8 mouse cellular contexts compared by ENCODE assay signal in the genomic region with DNA sequence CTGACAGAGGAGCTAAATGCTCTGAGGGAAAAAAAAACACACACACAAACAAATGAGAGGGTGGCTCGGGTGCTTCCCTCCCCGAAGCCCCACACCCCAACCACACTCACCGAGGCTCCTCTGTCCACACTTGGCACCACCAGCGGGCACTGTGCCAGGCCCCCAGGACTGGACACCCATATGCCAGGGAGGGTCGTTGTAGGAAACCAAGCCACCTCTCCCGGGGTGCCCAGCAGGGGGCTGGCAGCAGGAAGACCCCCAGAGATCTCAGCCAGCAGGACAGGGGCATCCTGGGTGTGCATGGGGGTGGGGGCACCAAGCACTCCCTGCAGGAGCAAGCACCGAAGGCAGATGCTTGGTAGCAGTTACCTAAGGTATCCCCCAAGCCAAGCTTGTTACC. TPM values are rescaled to one million over a fixed set of nuclear protein-coding genes. Genes with fewer than 3 reads are reported as not detected.
DNase-seq lines count a peak whose midpoint lies in the region; ATAC-seq and TF ChIP-seq lines count a peak whose summit lies in the region.

A gene (minus strand): TSS at position 289 of the 400 bp plus-strand sequence.

- H3K27ac ChIP-seq in heart, embryonic 11.5 days (ENCODE audit: low read depth, low read length), result no peak within 1 kb of the TSS
- H3K27ac ChIP-seq in embryonic facial prominence, embryonic 11.5 days (replicated peaks; ENCODE audit: low read depth, low read length), result peak within 1 kb of the TSS; percentile 35; the same call in 1 of the 2 replicates
- peak within 1 kb of the TSS; percentile 9; the same call in 1 of the 2 replicates for H3K27ac ChIP-seq in intestine, postnatal 0 days (ENCODE audit: low read depth, low read length)
- peak within 1 kb of the TSS; percentile 10; the same call in 1 of the 2 replicates for H3K27ac ChIP-seq in olfactory bulb, adult 2 months (ENCODE audit: insufficient read depth, low read depth, low read length)

- H3K36me3 ChIP-seq in heart, embryonic 11.5 days (ENCODE audit: control insufficient read depth, insufficient read depth, low read length), result peaks cover 13% of the 10 kb centered on the region
- peaks cover 40% of the 10 kb centered on the region for H3K36me3 ChIP-seq in C2C12 (ENCODE audit: control insufficient read depth, insufficient read depth)
- peaks cover 3% of the 10 kb centered on the region; the same call in 1 of the 2 replicates for H3K36me3 ChIP-seq in embryonic facial prominence, embryonic 11.5 days (replicated peaks; ENCODE audit: control insufficient read depth, insufficient read depth, low read depth, low read length)
- H3K36me3 ChIP-seq in intestine, postnatal 0 days (ENCODE audit: control insufficient read depth, insufficient read depth), result peaks cover 29% of the 10 kb centered on the region

- peaks cover 8% of the 10 kb centered on the region for H3K4me1 ChIP-seq in heart, embryonic 11.5 days (ENCODE audit: control insufficient read depth, insufficient read depth, low read length)
- H3K4me1 ChIP-seq in embryonic facial prominence, embryonic 11.5 days (ENCODE audit: control insufficient read depth, insufficient read depth, low read length), result no peaks in the 10 kb centered on the region; the same call in 1 of the 2 replicates
- H3K4me1 ChIP-seq in intestine, postnatal 0 days (replicated peaks; ENCODE audit: control insufficient read depth, insufficient read depth, low read length), result peaks cover 10% of the 10 kb centered on the region; the same call in 1 of the 2 replicates
- H3K4me1 ChIP-seq in olfactory bulb, adult 2 months (ENCODE audit: control insufficient read depth, insufficient read depth, low read length), result peaks cover 7% of the 10 kb centered on the region

- H3ac ChIP-seq in C2C12 (ENCODE audit: control insufficient read depth, insufficient read length, low read depth), result peak within 1 kb of the TSS; percentile 64

- no peak for TF ChIP-seq CTCF in C2C12 (IDR thresholded peaks at IDR 0.05; ENCODE audit: control insufficient read depth, insufficient read depth, insufficient read length)
- peak; percentile 9; the same call in 1 of the 2 replicates for TF ChIP-seq CTCF in intestine, postnatal 0 days (IDR thresholded peaks at IDR 0.05; ENCODE audit: low read depth)
- TF ChIP-seq CTCF in olfactory bulb, adult 2 months (IDR thresholded peaks at IDR 0.05; ENCODE audit: insufficient read depth, low read depth, low read length), result no peak

- H3K4me2 ChIP-seq in heart, embryonic 11.5 days, result peak within 1 kb of the TSS; percentile 74
- H3K4me2 ChIP-seq in embryonic facial prominence, embryonic 11.5 days (ENCODE audit: low read depth, low read length), result peak within 1 kb of the TSS; percentile 91
- H3K4me2 ChIP-seq in intestine, postnatal 0 days (replicated peaks; ENCODE audit: low read depth), result peak within 1 kb of the TSS; percentile 82

- no peak for DNase-seq in heart, postnatal 14 days
- no peak for DNase-seq in embryonic facial prominence, embryonic 11.5 days (ENCODE audit: low spot score)
- no peak for DNase-seq in layer of hippocampus, adult 9-10 months (ENCODE audit: low spot score)
- DNase-seq in spleen, postnatal 14 days (ENCODE audit: low spot score in 2 of 2), result no peak

- H3K79me2 ChIP-seq in C2C12 (ENCODE audit: control insufficient read depth, insufficient read depth), result peaks cover 30% of the 10 kb centered on the region

- intact Hi-C loops in heart, postnatal 14 days (cut with DNase I), result loop anchor here (5.0 kb wide), 1 partner anchor 66 kb away; no protein-coding TSS in a partner anchor

- peak within 1 kb of the TSS; percentile 75 for H3K9ac ChIP-seq in heart, embryonic 11.5 days (ENCODE audit: low read depth, low read length)
- H3K9ac ChIP-seq in embryonic facial prominence, embryonic 11.5 days (replicated peaks; ENCODE audit: low read length), result peak within 1 kb of the TSS; percentile 70
- peak within 1 kb of the TSS; percentile 31; the same call in 1 of the 2 replicates for H3K9ac ChIP-seq in intestine, postnatal 0 days (ENCODE audit: low read depth, low read length)

- no peak for ATAC-seq in heart, embryonic 11.5 days (replicated peaks; ENCODE audit: insufficient number of reproducible peaks, low FRiP score, low TSS enrichment)
- 0 out of 2 replicates have a peak, but pooled peaks have one; percentile 12 for ATAC-seq in embryonic facial prominence, embryonic 11.5 days (replicated peaks; ENCODE audit: insufficient number of reproducible peaks, low FRiP score, low TSS enrichment, low read depth)
- ATAC-seq in intestine, postnatal 0 days, result no peak

- peaks cover 21% of the 10 kb centered on the region for H3K79me3 ChIP-seq in C2C12 (ENCODE audit: low read depth)

- 48% methylated on average over 7 of the region's 7 CpGs for WGBS in heart, embryonic 11.5 days (ENCODE audit: insufficient replicate concordance)
- WGBS in embryonic facial prominence, embryonic 11.5 days, result 57% methylated on average over 7 of the region's 7 CpGs
- WGBS in intestine, postnatal 0 days, result 20% methylated on average over 7 of the region's 7 CpGs
- WGBS in olfactory bulb, adult 2 months, result 16% methylated on average over 7 of the region's 7 CpGs

- TF ChIP-seq POLR2A in olfactory bulb, adult 2 months (IDR thresholded peaks at IDR 0.05; ENCODE audit: insufficient read depth, low read depth, low read length), result no peak

- peak within 1 kb of the TSS; percentile 78 for H3K4me3 ChIP-seq in heart, embryonic 11.5 days (ENCODE audit: low read depth, low read length)
- peak within 1 kb of the TSS; percentile 74 for H3K4me3 ChIP-seq in C2C12 (ENCODE audit: insufficient read depth, poor library complexity, severe bottlenecking)
- H3K4me3 ChIP-seq in embryonic facial prominence, embryonic 11.5 days (ENCODE audit: low read depth, low read length), result peak within 1 kb of the TSS; percentile 84
- H3K4me3 ChIP-seq in intestine, postnatal 0 days (ENCODE audit: low read depth, low read length), result peak within 1 kb of the TSS; percentile 64
- peak within 1 kb of the TSS; percentile 68 for H3K4me3 ChIP-seq in olfactory bulb, adult 2 months (ENCODE audit: insufficient read depth, low read depth, low read length)

- H3K27me3 ChIP-seq in heart, embryonic 11.5 days (ENCODE audit: control insufficient read depth, insufficient read depth, low read length), result no peaks in the 10 kb centered on the region
- no peaks in the 10 kb centered on the region for H3K27me3 ChIP-seq in C2C12 (ENCODE audit: control insufficient read depth, insufficient read depth, insufficient read length)
- no peaks in the 10 kb centered on the region for H3K27me3 ChIP-seq in embryonic facial prominence, embryonic 11.5 days (ENCODE audit: control insufficient read depth, insufficient read depth, low read length)
- no peaks in the 10 kb centered on the region for H3K27me3 ChIP-seq in intestine, postnatal 0 days (replicated peaks; ENCODE audit: control insufficient read depth, insufficient read depth, low read length)

- no peaks in the 10 kb centered on the region for H3K9me3 ChIP-seq in heart, embryonic 11.5 days (replicated peaks; ENCODE audit: control insufficient read depth, low read length)
- no peaks in the 10 kb centered on the region for H3K9me3 ChIP-seq in embryonic facial prominence, embryonic 11.5 days (replicated peaks; ENCODE audit: control insufficient read depth, low read length)
- H3K9me3 ChIP-seq in intestine, postnatal 0 days (ENCODE audit: control insufficient read depth), result no peaks in the 10 kb centered on the region

TF ChIP-seq in C2C12, 6 proteins besides CTCF, POLR2A, EP300 and RAD21:
- TF ChIP-seq MYOD1 (IDR thresholded peaks at IDR 0.05; ENCODE audit: control insufficient read depth, insufficient read length, low read depth) (no peak), FOSL1 (IDR thresholded peaks at IDR 0.05; ENCODE audit: insufficient read depth, low read length, poor library complexity, severe bottlenecking) (no peak), MYOG (IDR thresholded peaks at IDR 0.05; ENCODE audit: control insufficient read depth, extremely low read depth, insufficient read length) (no peak), MAX (IDR thresholded peaks at IDR 0.05) (no peak), USF1 (IDR thresholded peaks at IDR 0.05; ENCODE audit: low read depth) (no peak), CEBPB (IDR thresholded peaks at IDR 0.05; ENCODE audit: low read depth) (no peak)
TF ChIP-seq in C2C12: peak in this region for 0.

RNA-seq across cellular contexts. Expression of the gene that starts here (rescaled TPM):
- not detected in 2 replicates for polyA plus RNA-seq in heart, embryonic 11.5 days (2014; fragmentation: Nextera tagmentation; extraction: Ambion mirVana)
- total RNA-seq in heart, postnatal 14 days (2021), result not detected
- 0.02 TPM for polyA plus RNA-seq in C2C12 (2012; fragmentation: generic; extraction: Trizol)
- not detected in 2 replicates for polyA plus RNA-seq in embryonic facial prominence, embryonic 11.5 days (2014; fragmentation: Nextera tagmentation; extraction: Ambion mirVana)
- not detected in 2 replicates for polyA plus RNA-seq in intestine, postnatal 0 days (2015; fragmentation: Nextera tagmentation; extraction: Ambion mirVana)
- polyA plus RNA-seq in olfactory bulb, adult 2 months (2012; ENCODE audit: insufficient read depth, insufficient read length, low replicate concordance, missing spikeins), result not detected in 2 replicates

Comparison
In these comparisons a context has a peak if more than half of its experiments do, and no peak if none do; other contexts are left out.
1. Peak in ATAC-seq, H3K4me3 ChIP-seq, H3K27ac ChIP-seq, H3K9ac ChIP-seq and H3K4me2 ChIP-seq in embryonic facial prominence, embryonic 11.5 days; RNA of the gene not detected or under 1 TPM.